Mouse (Mus musculus) embryo, embryonic 11.5 days (tissue): ENCODE measurements around the gene Olfr1234.

ENCODE experiments used
- DNase-seq: peaks from one replicate; pipeline ENCODE4 v3.0.0-alpha.2; 2012; ENCODE audit warnings: low read depth, low spot score

The Olfr1234 gene

DNA sequence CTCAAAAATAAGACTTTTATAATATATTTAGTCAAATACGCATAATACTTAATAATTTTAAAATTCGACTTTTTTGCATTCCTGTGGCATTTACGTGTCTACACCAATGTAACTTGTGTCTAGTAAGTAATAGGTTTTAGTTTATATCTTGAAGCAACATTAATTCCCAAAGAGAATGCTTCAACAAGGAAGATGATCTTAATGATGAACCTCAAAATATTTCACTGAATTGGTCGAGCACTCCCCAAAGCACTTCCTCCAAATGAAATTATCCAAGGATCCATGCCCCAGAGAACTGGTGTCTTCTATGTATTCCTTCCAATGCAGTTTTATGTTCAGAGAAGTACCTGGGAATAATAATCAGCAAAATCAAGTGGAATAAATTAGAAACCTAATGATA is at the start of gene Olfr1234:
Gene Olfr1234, minus strand, starts transcription at position 101 of the 400 bp plus-strand sequence.
- no peak for DNase-seq

DNA sequence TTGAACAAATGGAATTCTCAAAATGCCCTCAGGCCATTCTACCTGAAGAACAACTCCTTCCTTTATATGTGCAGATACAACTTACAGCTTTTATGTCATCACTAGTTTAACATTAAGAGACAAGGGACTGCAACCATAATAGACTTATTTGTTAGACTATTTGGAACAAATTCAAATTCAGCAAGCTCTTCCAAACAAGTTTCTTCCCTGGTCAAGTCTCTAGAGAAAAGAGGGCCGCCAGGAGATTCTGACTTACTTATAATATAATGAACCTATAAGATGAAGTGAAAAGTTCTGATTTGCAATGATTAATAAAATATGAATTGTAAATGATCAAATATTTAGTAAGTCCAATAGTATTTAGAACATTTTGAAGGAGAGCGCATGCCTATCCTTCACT is 44.9 kb upstream of the Olfr1234 start, which contains the start of gene Olfr1238:
Gene Olfr1238, minus strand, starts transcription at position 101 of the 400 bp plus-strand sequence.
- DNase-seq: no peak

- DNase-seq: no peak
Observed at GRCm38 (mm10) chr2:89400882-89401281, 36.2 kb upstream of the Olfr1234 start.

GRCm38 (mm10) chr2:89342298-89342697 is 22.4 kb downstream of the Olfr1234 start, which contains the start of gene Olfr1233:
Olfr1233 (minus strand) TSS chr2:89342398.
- DNase-seq: no peak

GRCm38 (mm10) chr2:89329575-89329974 is 35.1 kb downstream of the Olfr1234 start, which contains the start of gene Olfr1232:
Olfr1232 (minus strand) TSS chr2:89329675.
- no peak for DNase-seq
